Mouse (Mus musculus): ENCODE results near the gene Ptprm.

- TF ChIP-seq POLR2A (IDR thresholded peaks at IDR 0.05; ENCODE audit: control insufficient read depth in 1 of 2, insufficient read depth in 1 of 2, low read depth in 1 of 2, low read length in 2 of 2, poor library complexity in 1 of 2): no peak
- TF ChIP-seq MAFK (IDR thresholded peaks at IDR 0.05; ENCODE audit: borderline replicate concordance, low read depth, low read length): no peak
- no peak for TF ChIP-seq ETS1 (IDR thresholded peaks at IDR 0.05; ENCODE audit: low read depth, low read length)
- no peak for TF ChIP-seq CTCF (IDR thresholded peaks at IDR 0.05 in 2 of 3, conservative IDR thresholded peaks at IDR 0.05 in 1 of 3; ENCODE audit: control insufficient read depth in 1 of 3, insufficient read depth in 1 of 3, low read depth in 2 of 3, low read length in 3 of 3, poor library complexity in 1 of 3, severe bottlenecking in 1 of 3)
- no peak for TF ChIP-seq NELFE (IDR thresholded peaks at IDR 0.05; ENCODE audit: low read depth, low read length)
- no peak for TF ChIP-seq UBTF (IDR thresholded peaks at IDR 0.05; ENCODE audit: borderline replicate concordance, insufficient read depth, low read depth, low read length)
Observed at GRCm38 (mm10) chr17:66708748-66709147, 645.5 kb downstream of the Ptprm start.
